Mouse (Mus musculus) left cerebral cortex, postnatal 4 days (tissue): ENCODE results near the gene P4htm. TPM values are rescaled to one million over a fixed set of nuclear protein-coding genes. Genes with fewer than 3 reads are reported as not detected.

Experiments
- DNase-seq: peaks from one replicate; pipeline ENCODE4 v3.0.0-alpha.2; 2022
- intact Hi-C: fragments of 180-260 bp; cut with DNase I; formaldehyde crosslinking; loops from one replicate; pipeline ENCODE4 v1.15.1; 2025
- microRNA-seq: library from miRNA; unstranded; fragments of <30 nt; microRNA quantifications from one replicate; pipeline ENCODE4 v1.2.0, GENCODE M21; 2022
- total RNA-seq, 2 experiments: library from RNA; stranded (reverse); gene quantifications; 2 replicates each; pipeline ENCODE4 v1.2.3; 2021

Gene P4htm
- total RNA-seq, 2 experiments from 2014 or later: 26.2 to 34.5 TPM

- intact Hi-C loops: no loop called here
- DNase-seq: peak; percentile 97
These were observed 37.1 kb downstream of the P4htm start, which contains the start of gene Impdh2 for GRCm38 (mm10) chr9:108560227-108560841. Gene Impdh2, plus strand, starts transcription at chr9:108560286.

- intact Hi-C loops: no loop called here
- no peak for DNase-seq
These were observed 38.3 kb downstream of the P4htm start for GRCm38 (mm10) chr9:108559169-108559568.

GRCm38 (mm10) chr9:108546875-108547274 is 50.6 kb downstream of the P4htm start:
- intact Hi-C loops: no loop called here
- DNase-seq: no peak

- no peak for DNase-seq
- intact Hi-C loops: no loop called here
These were observed 51.5 kb downstream of the P4htm start for GRCm38 (mm10) chr9:108545986-108546385.

GRCm38 (mm10) chr9:108540846-108541245 is 56.6 kb downstream of the P4htm start:
- DNase-seq: no peak
- intact Hi-C loops: loop anchor here (5.0 kb wide), 1 partner anchor 174 kb away; no protein-coding TSS in a partner anchor

- no peak for DNase-seq
- intact Hi-C loops: no loop called here
These were observed 66.0 kb downstream of the P4htm start for GRCm38 (mm10) chr9:108531496-108531895.

GRCm38 (mm10) chr9:108530954-108531353 is 66.5 kb downstream of the P4htm start:
- no peak for DNase-seq
- intact Hi-C loops: no loop called here

Small RNA genes within 50 kb of the gene (microRNA-seq; reads per million reads assigned to microRNA genes)
- gene Gm24083 (not detected), gene Mir191 (not detected), gene Mir425 (648 reads per million, percentile 72 among the genes with 10 or more reads in this experiment)

Other genes with a start within 250 kb of the P4htm start
- 100 to 1,000 TPM; 142 to 150 TPM for gene Usp4, start 249.8 kb downstream of the P4htm start, total RNA-seq
- gene 1700102P08Rik, start 204.9 kb downstream of the P4htm start, total RNA-seq: 1 to 10 TPM; 3.6 to 4.9 TPM
- gene Ccdc36, start 169.2 kb downstream of the P4htm start, total RNA-seq: under 1 TPM in 1 of 2 experiments, not detected in 1; 0.42 TPM
- not detected for gene BC048562, start 161.2 kb downstream of the P4htm start, total RNA-seq
- 10 to 100 TPM; 44.3 to 45.7 TPM for gene Ccdc71, start 137.1 kb downstream of the P4htm start, total RNA-seq
- 10 to 100 TPM; 32.7 to 37.9 TPM for gene Klhdc8b, start 136.1 kb downstream of the P4htm start, total RNA-seq
- gene Lamb2, start 117.9 kb downstream of the P4htm start, total RNA-seq: 10 to 100 TPM; 29.2 to 29.9 TPM
- 100 to 1,000 TPM; 111 to 124 TPM for gene Usp19, start 107.1 kb downstream of the P4htm start, total RNA-seq
- 100 to 1,000 TPM in 1 of 2 experiments, 10 to 100 TPM in 1; 98.2 to 112 TPM for gene Qars, start 90.0 kb downstream of the P4htm start, total RNA-seq
- 100 to 1,000 TPM; 145 to 149 TPM for gene Qrich1, start 80.9 kb downstream of the P4htm start, total RNA-seq
- 10 to 100 TPM; 85.7 to 86.1 TPM for gene Impdh2, start 37.4 kb downstream of the P4htm start, total RNA-seq
- 10 to 100 TPM; 43.0 to 54.5 TPM for gene Ndufaf3, start 30.2 kb downstream of the P4htm start, total RNA-seq
- gene Dalrd3, start 27.8 kb downstream of the P4htm start, total RNA-seq: 10 to 100 TPM; 78.2 to 86.6 TPM
- gene Wdr6, start 18.9 kb downstream of the P4htm start, total RNA-seq: 100 to 1,000 TPM; 233 to 289 TPM
- 10 to 100 TPM; 58.3 to 59.6 TPM for gene Arih2, start 51.7 kb upstream of the P4htm start, total RNA-seq
- gene Slc25a20, start 64.4 kb upstream of the P4htm start, total RNA-seq: 10 to 100 TPM; 17.9 to 18.9 TPM
- 10 to 100 TPM; 78.5 to 78.7 TPM for gene Prkar2a, start 91.6 kb upstream of the P4htm start, total RNA-seq
- 100 to 1,000 TPM; 188 to 206 TPM for gene Ip6k2, start 186.1 kb upstream of the P4htm start, total RNA-seq
- 10 to 100 TPM; 28.9 to 35.9 TPM for gene Nckipsd, start 210.7 kb upstream of the P4htm start, total RNA-seq
- gene Celsr3, start 228.7 kb upstream of the P4htm start, total RNA-seq: 100 to 1,000 TPM; 103 to 112 TPM